Mouse (Mus musculus): ENCODE measurements around the gene Kcnf1. TPM values are rescaled to one million over a fixed set of nuclear protein-coding genes. Genes with fewer than 3 reads are reported as not detected.
"Not testable (repeated sequence)": the region's sequence is repeated elsewhere in the genome, so short reads cannot be mapped to it uniquely, and the experiment has no call there.

Gene Kcnf1
- polyA plus RNA-seq, 1 experiment from 2014 or later = 0.41 TPM

- Histone ChIP-seq H3K9ac (no peak overlapping the region), H3K4me1 (no peaks in the 10 kb centered on the region), H3K36me3 (no peaks in the 10 kb centered on the region), H3K27ac (replicated peaks) (no peak overlapping the region), H3K4me2 (no peak overlapping the region), H3K9me3 (no peaks in the 10 kb centered on the region), H3K4me3 (no peak overlapping the region), H3K27me3 (replicated peaks) (no peaks in the 10 kb centered on the region)
- no peak for ATAC-seq (ENCODE audit: extremely low read depth, insufficient number of reproducible peaks, low FRiP score, low TSS enrichment)
- WGBS = 83% methylated on average over 15 of the region's 15 CpGs
These were observed 19.1 kb downstream of the Kcnf1 start for GRCm38 (mm10) chr12:17157558-17157957.

GRCm38 (mm10) chr12:17155781-17156180, 20.9 kb downstream of the Kcnf1 start:
- no peaks in the 10 kb centered on the region for H3K36me3 ChIP-seq
- WGBS = 67% methylated on average over 1 of the region's 1 CpGs
- no peaks in the 10 kb centered on the region for H3K27me3 ChIP-seq (replicated peaks)
- H3K4me2 ChIP-seq = no peak overlapping the region
- H3K27ac ChIP-seq (replicated peaks) = no peak overlapping the region
- no peak overlapping the region for H3K4me3 ChIP-seq
- H3K9ac ChIP-seq = no peak overlapping the region
- no peaks in the 10 kb centered on the region for H3K4me1 ChIP-seq
- ATAC-seq (ENCODE audit: extremely low read depth, insufficient number of reproducible peaks, low FRiP score, low TSS enrichment) = no peak
- H3K9me3 ChIP-seq = no peaks in the 10 kb centered on the region

GRCm38 (mm10) chr12:17152840-17153239, 23.8 kb downstream of the Kcnf1 start:
- ATAC-seq (ENCODE audit: extremely low read depth, insufficient number of reproducible peaks, low FRiP score, low TSS enrichment) = no peak
- Histone ChIP-seq H3K27me3 (replicated peaks) (no peaks in the 10 kb centered on the region), H3K9me3 (no peaks in the 10 kb centered on the region), H3K36me3 (no peaks in the 10 kb centered on the region), H3K27ac (replicated peaks) (no peak overlapping the region), H3K4me1 (no peaks in the 10 kb centered on the region), H3K9ac (no peak overlapping the region), H3K4me2 (no peak overlapping the region), H3K4me3 (no peak overlapping the region)
- 78% methylated on average over 7 of the region's 7 CpGs for WGBS

- 65% methylated on average over 10 of the region's 10 CpGs for WGBS
- Histone ChIP-seq H3K9me3 (no peaks in the 10 kb centered on the region), H3K4me1 (no peaks in the 10 kb centered on the region), H3K9ac (no peak overlapping the region), H3K36me3 (no peaks in the 10 kb centered on the region), H3K4me2 (no peak overlapping the region), H3K27ac (replicated peaks) (no peak overlapping the region), H3K4me3 (no peak overlapping the region), H3K27me3 (replicated peaks) (no peaks in the 10 kb centered on the region)
- ATAC-seq (ENCODE audit: extremely low read depth, insufficient number of reproducible peaks, low FRiP score, low TSS enrichment) = no peak
These were observed 27.8 kb downstream of the Kcnf1 start for GRCm38 (mm10) chr12:17148920-17149319.

- Histone ChIP-seq H3K9me3 (no peaks in the 10 kb centered on the region), H3K4me2 (no peak overlapping the region), H3K4me3 (no peak overlapping the region), H3K27me3 (replicated peaks) (no peaks in the 10 kb centered on the region), H3K36me3 (no peaks in the 10 kb centered on the region), H3K27ac (replicated peaks) (no peak overlapping the region), H3K9ac (no peak overlapping the region), H3K4me1 (no peaks in the 10 kb centered on the region)
- ATAC-seq (ENCODE audit: extremely low read depth, insufficient number of reproducible peaks, low FRiP score, low TSS enrichment) = no peak
- 35% methylated on average over 2 of the region's 2 CpGs for WGBS
These were observed 34.9 kb downstream of the Kcnf1 start for GRCm38 (mm10) chr12:17141791-17142190.

- no peak overlapping the region for H3K4me3 ChIP-seq
- H3K27ac ChIP-seq (replicated peaks) = no peak overlapping the region
- no peaks in the 10 kb centered on the region for H3K4me1 ChIP-seq
- ATAC-seq (ENCODE audit: extremely low read depth, insufficient number of reproducible peaks, low FRiP score, low TSS enrichment) = no peak
- H3K9ac ChIP-seq = no peak overlapping the region
- no peaks in the 10 kb centered on the region for H3K9me3 ChIP-seq
- H3K27me3 ChIP-seq (replicated peaks) = no peaks in the 10 kb centered on the region
- no peak overlapping the region for H3K4me2 ChIP-seq
- 69% methylated on average over 3 of the region's 3 CpGs for WGBS
- H3K36me3 ChIP-seq = no peaks in the 10 kb centered on the region
These were observed 36.3 kb downstream of the Kcnf1 start for GRCm38 (mm10) chr12:17140436-17140835.

- Histone ChIP-seq H3K27me3 (replicated peaks) (no peaks in the 10 kb centered on the region), H3K36me3 (no peaks in the 10 kb centered on the region), H3K9ac (no peak overlapping the region), H3K4me2 (no peak overlapping the region), H3K4me1 (0 out of 2 replicates have a peak, but pooled peaks cover 4% of the 10 kb centered on the region), H3K4me3 (no peak overlapping the region), H3K9me3 (no peaks in the 10 kb centered on the region), H3K27ac (replicated peaks) (no peak overlapping the region)
- no peak for ATAC-seq (ENCODE audit: extremely low read depth, insufficient number of reproducible peaks, low FRiP score, low TSS enrichment)
- WGBS = 59% methylated on average over 9 of the region's 9 CpGs
These were observed 42.1 kb downstream of the Kcnf1 start for GRCm38 (mm10) chr12:17134546-17135096.

GRCm38 (mm10) chr12:17132243-17132642, 44.4 kb downstream of the Kcnf1 start:
- Histone ChIP-seq H3K9me3 (no peaks in the 10 kb centered on the region), H3K4me1 (0 out of 2 replicates have a peak, but pooled peaks cover 4% of the 10 kb centered on the region), H3K36me3 (no peaks in the 10 kb centered on the region), H3K27ac (replicated peaks) (no peak overlapping the region), H3K27me3 (replicated peaks) (no peaks in the 10 kb centered on the region), H3K4me3 (no peak overlapping the region), H3K9ac (no peak overlapping the region), H3K4me2 (no peak overlapping the region)
- WGBS = 63% methylated on average over 8 of the region's 8 CpGs
- ATAC-seq (ENCODE audit: extremely low read depth, insufficient number of reproducible peaks, low FRiP score, low TSS enrichment) = no peak

GRCm38 (mm10) chr12:17131563-17131962, 45.1 kb downstream of the Kcnf1 start:
- Histone ChIP-seq H3K36me3 (no peaks in the 10 kb centered on the region), H3K27ac (replicated peaks) (no peak overlapping the region), H3K4me2 (no peak overlapping the region), H3K4me1 (0 out of 2 replicates have a peak, but pooled peaks cover 4% of the 10 kb centered on the region), H3K27me3 (replicated peaks) (no peaks in the 10 kb centered on the region), H3K9me3 (no peaks in the 10 kb centered on the region), H3K4me3 (no peak overlapping the region), H3K9ac (no peak overlapping the region)
- ATAC-seq (ENCODE audit: extremely low read depth, insufficient number of reproducible peaks, low FRiP score, low TSS enrichment) = no peak
- 82% methylated on average over 10 of the region's 10 CpGs for WGBS

GRCm38 (mm10) chr12:17122881-17123280, 53.8 kb downstream of the Kcnf1 start:
- not testable (repeated sequence) for H3K4me3 ChIP-seq; H3K9ac ChIP-seq; H3K27me3 ChIP-seq (replicated peaks); H3K9me3 ChIP-seq; H3K4me1 ChIP-seq; ATAC-seq (ENCODE audit: extremely low read depth, insufficient number of reproducible peaks, low FRiP score, low TSS enrichment); H3K4me2 ChIP-seq; H3K27ac ChIP-seq (replicated peaks); H3K36me3 ChIP-seq
- WGBS = 91% methylated on average over 8 of the region's 12 CpGs
